Mouse (Mus musculus) forebrain, embryonic 11.5 days (tissue): ENCODE data around the gene Baiap2l1. TPM values are rescaled to one million over a fixed set of nuclear protein-coding genes. Genes with fewer than 3 reads are reported as not detected.

Source experiments
- ATAC-seq: fragments of 200-750 bp; cut with Nextera tagmentation; replicated peaks from 2 replicates; pipeline ENCODE4 v1.8.0; 2017; ENCODE audit warnings: moderate TSS enrichment; ENCODE audit not compliant: low FRiP score
- DNase-seq: peaks from one replicate; pipeline ENCODE4 v3.0.0-alpha.2; 2017; ENCODE audit warnings: low spot score
- H3K27ac ChIP-seq: fragments of 300-500 bp; sonication (generic); 2 replicates; pipeline ENCODE4 v1.5.1; 2014; ENCODE audit warnings: low read depth, low read length
- H3K27me3 ChIP-seq: fragments of 300-500 bp; sonication (generic); 2 replicates; pipeline ENCODE4 v1.6.1; 2014; ENCODE audit warnings: mild to moderate bottlenecking, low read length, mixed read lengths; ENCODE audit not compliant: control insufficient read depth, insufficient read depth
- H3K36me3 ChIP-seq: fragments of 300-500 bp; sonication (generic); 2 replicates; pipeline ENCODE4 v1.6.1; 2014; ENCODE audit warnings: mild to moderate bottlenecking, low read length, moderate library complexity, mixed read lengths; ENCODE audit not compliant: control insufficient read depth, insufficient read depth
- H3K4me1 ChIP-seq: fragments of 300-500 bp; sonication (generic); replicated peaks from 2 replicates; pipeline ENCODE4 v1.6.1; 2014; ENCODE audit warnings: low read length, mixed read lengths; ENCODE audit not compliant: control insufficient read depth, insufficient read depth
- H3K4me2 ChIP-seq: fragments of 300-500 bp; sonication (generic); 2 replicates; pipeline ENCODE4 v1.6.1; 2014; ENCODE audit warnings: low read depth, mild to moderate bottlenecking, low read length, moderate library complexity, mixed read lengths; ENCODE audit not compliant: severe bottlenecking
- H3K4me3 ChIP-seq: fragments of 300-500 bp; sonication (generic); 2 replicates; pipeline ENCODE4 v1.5.1; 2014; ENCODE audit warnings: low read depth, low read length
- H3K9ac ChIP-seq: fragments of 300-500 bp; sonication (generic); 2 replicates; pipeline ENCODE4 v1.6.1; 2014; ENCODE audit warnings: low read length
- H3K9me3 ChIP-seq: fragments of 300-500 bp; sonication (generic); 2 replicates; pipeline ENCODE4 v1.6.1; 2016; ENCODE audit warnings: low read length, mixed read lengths; ENCODE audit not compliant: control insufficient read depth
- WGBS: fragments of 180-500 bp; shearing (Covaris S2); extraction: QIAGEN DNeasy Blood & Tissue Kit; methylation state at CpG from one replicate; pipeline ENCODE4 v1.1.7; 2014; 5-methylcytosine and 5-hydroxymethylcytosine counted together
- polyA plus RNA-seq: library from polyadenylated mRNA; unstranded; fragments of >200 nt; fragmentation: Nextera tagmentation; extraction: Ambion mirVana; gene quantifications from 2 replicates; pipeline ENCODE4 v1.2.1, GENCODE M21; 2014

The Baiap2l1 gene
- polyA plus RNA-seq, 1 experiment from 2014 or later, result 4.2 TPM

GRCm38 (mm10) chr5:144230216-144230615 lies 127.7 kb downstream of the Baiap2l1 start:
- Histone ChIP-seq H3K27ac (no peak overlapping the region), H3K27me3 (no peaks in the 10 kb centered on the region), H3K4me3 (no peak overlapping the region), H3K9me3 (no peaks in the 10 kb centered on the region), H3K4me1 (no peaks in the 10 kb centered on the region), H3K4me2 (no peak overlapping the region), H3K9ac (no peak overlapping the region), H3K36me3 (no peaks in the 10 kb centered on the region)
- WGBS, result 88% methylated on average over 7 of the region's 7 CpGs
- DNase-seq (no peak), ATAC-seq (no peak)

GRCm38 (mm10) chr5:144226220-144226619 lies 131.7 kb downstream of the Baiap2l1 start:
- H3K9me3 ChIP-seq, result no peaks in the 10 kb centered on the region
- no peak overlapping the region for H3K4me2 ChIP-seq
- no peak for DNase-seq
- H3K27me3 ChIP-seq, result no peaks in the 10 kb centered on the region
- H3K36me3 ChIP-seq, result no peaks in the 10 kb centered on the region
- no peak overlapping the region for H3K9ac ChIP-seq
- H3K4me3 ChIP-seq, result no peak overlapping the region
- H3K4me1 ChIP-seq, result peaks cover 5% of the 10 kb centered on the region; the same call in 1 of the 2 replicates
- ATAC-seq, result no peak
- no peak overlapping the region for H3K27ac ChIP-seq
- WGBS, result 34% methylated on average over 11 of the region's 11 CpGs

- no peaks in the 10 kb centered on the region for H3K9me3 ChIP-seq
- DNase-seq, result no peak
- peak; percentile 47; the same call in 1 of the 2 replicates for ATAC-seq
- H3K4me2 ChIP-seq, result peak overlapping the region; percentile 81
- no peaks in the 10 kb centered on the region for H3K27me3 ChIP-seq
- 26% methylated on average over 18 of the region's 18 CpGs for WGBS
- H3K27ac ChIP-seq, result peak overlapping the region; percentile 50; the same call in 1 of the 2 replicates
- peaks cover 5% of the 10 kb centered on the region; the same call in 1 of the 2 replicates for H3K4me1 ChIP-seq
- peak overlapping the region; percentile 74 for H3K9ac ChIP-seq
- no peaks in the 10 kb centered on the region for H3K36me3 ChIP-seq
- H3K4me3 ChIP-seq, result peak overlapping the region; percentile 68
Observed at GRCm38 (mm10) chr5:144223899-144224816, 133.8 kb downstream of the Baiap2l1 start.

GRCm38 (mm10) chr5:144223503-144223862 lies 134.4 kb downstream of the Baiap2l1 start, which contains the start of gene Tecpr1:
TSS of gene Tecpr1 (minus strand) at chr5:144223615.
- under 1% methylated on average over 37 of the region's 37 CpGs for WGBS
- DNase-seq, result peak; percentile 96
- H3K4me3 ChIP-seq, result peak within 1 kb of the TSS; percentile 68
- peak; percentile 95 for ATAC-seq
- no peaks in the 10 kb centered on the region for H3K36me3 ChIP-seq
- peak within 1 kb of the TSS; percentile 50; the same call in 1 of the 2 replicates for H3K27ac ChIP-seq
- H3K27me3 ChIP-seq, result no peaks in the 10 kb centered on the region
- H3K9ac ChIP-seq, result peak within 1 kb of the TSS; percentile 74
- peak within 1 kb of the TSS; percentile 81 for H3K4me2 ChIP-seq
- no peaks in the 10 kb centered on the region for H3K9me3 ChIP-seq
- peaks cover 5% of the 10 kb centered on the region; the same call in 1 of the 2 replicates for H3K4me1 ChIP-seq

- DNase-seq (no peak), ATAC-seq (peak; percentile 72; the same call in 1 of the 2 replicates)
- Histone ChIP-seq H3K4me1 (peaks cover 5% of the 10 kb centered on the region; the same call in 1 of the 2 replicates), H3K9me3 (no peaks in the 10 kb centered on the region), H3K4me3 (peak overlapping the region; percentile 68), H3K4me2 (peak overlapping the region; percentile 81), H3K27me3 (no peaks in the 10 kb centered on the region), H3K36me3 (no peaks in the 10 kb centered on the region), H3K9ac (peak overlapping the region; percentile 74), H3K27ac (no peak overlapping the region)
- 5% methylated on average over 24 of the region's 25 CpGs for WGBS
Observed at GRCm38 (mm10) chr5:144222811-144223502, 135.0 kb downstream of the Baiap2l1 start.

- no peaks in the 10 kb centered on the region for H3K9me3 ChIP-seq
- no peak overlapping the region for H3K4me2 ChIP-seq
- H3K27me3 ChIP-seq, result no peaks in the 10 kb centered on the region
- no peaks in the 10 kb centered on the region for H3K36me3 ChIP-seq
- H3K27ac ChIP-seq, result no peak overlapping the region
- WGBS, result 76% methylated on average over 4 of the region's 4 CpGs
- ATAC-seq (no peak), DNase-seq (no peak)
- H3K4me3 ChIP-seq, result no peak overlapping the region
- H3K4me1 ChIP-seq, result peaks cover 5% of the 10 kb centered on the region; the same call in 1 of the 2 replicates
- no peak overlapping the region for H3K9ac ChIP-seq
Observed at GRCm38 (mm10) chr5:144221305-144221704, 136.6 kb downstream of the Baiap2l1 start.

GRCm38 (mm10) chr5:144219936-144220335 lies 138.0 kb downstream of the Baiap2l1 start:
- no peak overlapping the region for H3K4me2 ChIP-seq
- no peak overlapping the region for H3K9ac ChIP-seq
- no peak for DNase-seq
- H3K36me3 ChIP-seq, result no peaks in the 10 kb centered on the region
- 87% methylated on average over 5 of the region's 5 CpGs for WGBS
- peaks cover 5% of the 10 kb centered on the region; the same call in 1 of the 2 replicates for H3K4me1 ChIP-seq
- H3K27ac ChIP-seq, result no peak overlapping the region
- H3K4me3 ChIP-seq, result no peak overlapping the region
- no peak for ATAC-seq
- H3K9me3 ChIP-seq, result no peaks in the 10 kb centered on the region
- H3K27me3 ChIP-seq, result no peaks in the 10 kb centered on the region

GRCm38 (mm10) chr5:144219306-144219705 lies 138.6 kb downstream of the Baiap2l1 start:
- WGBS, result 69% methylated on average over 12 of the region's 12 CpGs
- Histone ChIP-seq H3K4me1 (peaks cover 5% of the 10 kb centered on the region; the same call in 1 of the 2 replicates), H3K4me2 (no peak overlapping the region), H3K27ac (no peak overlapping the region), H3K9ac (no peak overlapping the region), H3K36me3 (no peaks in the 10 kb centered on the region), H3K27me3 (no peaks in the 10 kb centered on the region), H3K9me3 (no peaks in the 10 kb centered on the region), H3K4me3 (no peak overlapping the region)
- DNase-seq (no peak), ATAC-seq (no peak)
